Mouse (Mus musculus): Measurements from ENCODE around the gene Atxn1.

DNA sequence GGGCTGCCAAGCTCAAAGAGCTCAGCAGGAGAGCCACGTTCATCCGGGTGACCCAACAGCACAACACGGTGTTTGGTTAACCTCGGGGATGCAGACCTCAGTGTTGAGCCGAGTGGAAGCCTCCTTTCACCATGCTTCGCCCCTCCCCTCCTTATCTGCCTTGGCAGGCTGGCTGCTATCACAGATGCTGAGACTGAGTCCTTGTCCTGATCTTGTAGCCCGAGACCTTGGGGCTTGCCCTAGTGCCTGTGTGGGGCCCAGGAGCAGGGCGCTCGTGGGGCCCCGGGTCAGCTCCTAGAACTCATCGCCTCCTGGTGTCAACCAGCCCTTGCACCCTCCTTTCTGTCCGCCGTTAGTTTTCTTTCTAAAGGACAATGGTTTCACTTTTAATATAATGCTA is 418.8 kb downstream of the Atxn1 start:
- TF ChIP-seq CTCF (IDR thresholded peaks at IDR 0.05; ENCODE audit: insufficient read depth, low read length) (no peak), POLR2A (IDR thresholded peaks at IDR 0.05; ENCODE audit: borderline replicate concordance, extremely low read depth, low read depth, low read length) (no peak)

Measured in lung, adult 2 months (tissue).